Mouse (Mus musculus): ENCODE measurements around the gene Esp18.

Esp18 gene

DNA sequence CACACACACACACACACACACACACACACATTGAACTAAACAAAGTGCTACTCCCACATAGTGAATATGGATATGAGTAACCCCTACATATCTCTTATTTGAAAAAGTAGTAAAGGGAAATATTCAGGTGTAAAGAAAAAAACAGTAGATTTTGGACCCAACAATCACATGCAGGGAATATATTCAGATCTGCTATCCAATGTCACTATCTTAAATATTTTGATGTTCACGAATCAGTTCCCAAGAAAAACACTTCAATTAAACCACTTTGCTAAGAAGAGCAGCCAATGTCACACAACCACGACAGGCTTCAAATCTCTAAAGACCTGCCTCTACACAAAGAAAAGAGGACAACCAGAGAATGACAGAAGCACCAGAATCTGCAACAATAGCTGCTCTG, at the start of gene Esp18:
Gene Esp18, plus strand, starts transcription at position 301 of the 400 bp plus-strand sequence.
- no peak for DNase-seq

- DNase-seq, result no peak
These were observed 42.8 kb upstream of the Esp18 start for GRCm38 (mm10) chr17:39363316-39363715.

All from right cerebral cortex, postnatal 4 days (tissue).